Mouse (Mus musculus): ENCODE data around the gene Denr.

Gene Denr

DNA sequence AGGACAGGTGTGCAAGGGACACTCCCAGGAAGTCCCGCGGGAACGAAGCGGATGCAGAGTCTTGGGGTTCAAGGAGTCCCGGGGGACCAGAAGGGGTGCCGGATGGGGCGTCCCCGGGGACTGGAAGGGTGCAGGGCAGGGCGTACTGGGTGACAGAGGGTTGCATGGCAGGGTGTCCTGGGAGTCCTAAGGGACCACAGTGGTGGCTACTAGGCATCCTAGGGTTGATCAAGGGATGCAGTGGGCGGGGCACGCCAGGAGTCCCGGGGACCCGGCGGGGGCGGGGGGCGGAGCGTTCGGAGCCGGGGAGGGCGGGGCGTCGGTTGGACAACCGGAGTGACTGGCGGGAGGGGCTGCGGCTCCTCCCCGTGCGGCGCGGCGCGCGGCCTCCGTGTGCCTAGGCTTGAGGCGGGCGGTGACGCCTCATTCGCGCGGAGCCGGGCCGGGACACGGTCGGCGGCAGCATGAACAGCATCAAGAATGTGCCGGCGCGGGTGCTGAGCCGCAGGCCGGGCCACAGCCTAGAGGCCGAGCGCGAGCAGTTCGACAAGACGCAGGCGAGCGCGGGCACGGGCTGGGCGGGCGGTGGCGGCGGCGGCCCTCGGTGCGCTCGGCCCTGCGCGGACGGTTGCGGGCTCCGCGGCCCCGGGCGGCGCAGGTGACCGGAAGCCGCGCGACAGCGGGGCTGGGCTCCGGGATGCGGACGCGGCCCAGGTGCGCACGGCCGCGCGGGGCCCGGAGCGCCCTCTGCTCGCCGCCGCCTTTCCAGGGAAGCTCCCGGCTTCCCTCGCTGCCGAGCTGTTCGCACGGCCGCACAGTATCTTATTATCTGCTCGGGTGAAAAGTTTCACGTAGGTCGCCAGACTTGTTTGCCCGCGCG lies 66.6 kb downstream of the Denr start, which contains the start of gene Hip1r:
Gene Hip1r, plus strand, starts transcription at position 330 of the 880 bp plus-strand sequence.
- peak; percentile 83 to 93 for DNase-seq

GRCm38 (mm10) chr5:123974179-123974485 lies 67.2 kb downstream of the Denr start:
- DNase-seq, result no peak

DNA sequence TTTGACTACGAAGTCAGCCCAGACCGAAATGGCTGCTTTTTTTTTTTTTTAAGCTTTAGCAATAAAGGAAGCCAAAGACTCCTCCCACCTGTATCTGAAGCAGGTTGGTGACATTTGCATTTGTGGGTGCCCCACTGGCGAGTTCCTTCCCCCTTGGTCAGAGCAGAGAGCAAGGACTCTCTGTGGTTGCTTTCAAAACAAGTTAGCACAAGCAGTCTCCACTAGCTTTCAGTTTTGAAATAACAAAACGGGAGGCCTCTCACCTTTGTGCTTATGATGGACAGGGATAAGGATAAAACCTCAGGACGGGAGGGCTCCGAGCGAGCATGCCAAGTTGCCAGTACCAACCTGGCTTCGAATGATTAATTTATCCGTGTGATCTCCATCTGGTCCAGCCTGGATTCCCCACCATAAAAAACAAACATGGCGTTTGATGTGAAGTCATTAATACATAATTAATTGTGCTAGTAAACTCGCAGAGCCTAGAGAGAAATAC lies 67.7 kb downstream of the Denr start:
- peak; percentile 41 to 56 for DNase-seq

GRCm38 (mm10) chr5:123975668-123976180 lies 68.7 kb downstream of the Denr start:
- no peak for DNase-seq

GRCm38 (mm10) chr5:123977231-123977630 lies 70.3 kb downstream of the Denr start:
- no peak for DNase-seq

DNA sequence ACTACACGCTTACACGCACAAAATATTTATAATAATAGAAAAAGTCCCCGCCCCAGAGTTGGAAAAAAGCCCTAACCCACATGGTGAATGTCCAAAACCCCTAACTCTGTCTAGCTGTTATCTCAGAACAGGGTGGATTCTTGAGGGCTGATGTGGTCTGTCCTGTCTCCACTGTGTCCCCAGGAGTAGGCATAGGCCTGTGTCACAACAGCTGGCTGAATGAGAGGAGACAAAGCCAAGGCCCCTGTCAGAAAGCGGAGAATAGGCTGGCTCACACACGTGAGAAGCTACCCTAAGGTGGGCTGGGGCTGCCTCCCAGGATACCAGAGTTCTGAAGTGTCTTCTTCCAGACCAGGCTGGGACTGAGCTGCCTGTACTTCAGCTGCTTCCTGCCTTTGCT lies 71.2 kb downstream of the Denr start:
- no peak for DNase-seq
